Mouse (Mus musculus) layer of hippocampus, adult 18-20 months (tissue): Measurements from ENCODE around the gene Atm. TPM values are rescaled to one million over a fixed set of nuclear protein-coding genes. Genes with fewer than 3 reads are reported as not detected.

Source experiments
- DNase-seq, 2 experiments: peaks; one replicate each; pipeline ENCODE4 v3.0.0; 2022; ENCODE audit warnings: low spot score in 2 of 2
- long read RNA-seq: library from polyadenylated mRNA; stranded (forward); transcript quantifications from one replicate; pipeline ENCODE4 v2.0.0, GENCODE M21; 2021
- total RNA-seq, 2 experiments: library from RNA; stranded (reverse); gene quantifications; 2 replicates each; pipeline ENCODE4 v1.2.3; 2021

The Atm gene
- total RNA-seq, result 10 to 100 TPM; 19.8 to 22.0 TPM
- long read RNA-seq, partial matches to known transcripts, result 1 of 3 reads
- long read RNA-seq, other reads (novel, unspliced or antisense), result 2 of 3 reads

DNA sequence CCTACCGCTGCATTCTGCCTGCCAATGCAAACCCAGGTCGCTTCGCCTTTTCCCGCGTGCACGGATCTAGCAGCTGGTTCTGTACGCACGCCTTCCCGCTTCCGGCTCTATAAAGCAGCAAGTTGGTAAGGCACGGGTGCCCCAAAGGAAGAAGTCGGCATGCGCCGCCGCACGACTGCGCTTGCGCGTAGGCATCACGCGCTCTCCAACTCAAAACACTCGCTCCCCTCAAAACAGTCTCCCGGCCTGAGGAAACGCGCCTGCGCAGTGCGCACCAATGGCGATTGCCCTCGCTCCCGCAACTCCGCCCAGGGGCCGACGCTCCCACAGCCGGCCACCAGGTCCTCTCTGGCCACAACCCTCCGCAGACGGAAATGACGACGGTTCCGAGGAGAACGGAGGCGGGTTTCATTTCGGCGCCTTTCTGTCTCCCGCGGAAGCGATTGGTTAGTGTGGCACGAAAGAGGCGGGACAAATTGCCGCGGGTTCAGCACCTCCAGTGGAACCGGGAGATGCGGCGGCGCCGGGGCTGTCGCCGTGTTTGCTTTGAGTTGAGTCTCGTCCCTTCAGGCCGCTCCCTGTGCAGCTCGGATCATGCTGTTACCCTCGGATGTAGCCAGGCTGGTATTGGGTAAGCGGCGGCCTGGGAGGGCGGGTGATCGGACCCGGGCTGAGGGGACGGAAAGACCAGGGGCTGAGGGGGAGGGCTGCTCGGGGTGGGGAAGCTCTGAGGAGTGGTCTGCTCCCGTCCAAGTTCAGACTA lies at the start of gene Atm, which contains the start of gene Npat:
Gene Atm (minus strand): TSS at position 183 of the 763 bp plus-strand sequence.
Gene Npat (plus strand): TSS at position 490 of the 763 bp plus-strand sequence.
- peak; percentile 100 for DNase-seq

- DNase-seq, result no peak
Measured at GRCm38 (mm10) chr9:53581870-53582269, 45.3 kb upstream of the Atm start.

GRCm38 (mm10) chr9:53575721-53576120 lies 39.2 kb upstream of the Atm start:
- no peak for DNase-seq

GRCm38 (mm10) chr9:53572516-53573307 lies 36.2 kb upstream of the Atm start:
- DNase-seq, result no peak

- DNase-seq, result peak in 1 of 2 experiments; percentile 62
Measured at GRCm38 (mm10) chr9:53570662-53571061, 34.1 kb upstream of the Atm start.

DNA sequence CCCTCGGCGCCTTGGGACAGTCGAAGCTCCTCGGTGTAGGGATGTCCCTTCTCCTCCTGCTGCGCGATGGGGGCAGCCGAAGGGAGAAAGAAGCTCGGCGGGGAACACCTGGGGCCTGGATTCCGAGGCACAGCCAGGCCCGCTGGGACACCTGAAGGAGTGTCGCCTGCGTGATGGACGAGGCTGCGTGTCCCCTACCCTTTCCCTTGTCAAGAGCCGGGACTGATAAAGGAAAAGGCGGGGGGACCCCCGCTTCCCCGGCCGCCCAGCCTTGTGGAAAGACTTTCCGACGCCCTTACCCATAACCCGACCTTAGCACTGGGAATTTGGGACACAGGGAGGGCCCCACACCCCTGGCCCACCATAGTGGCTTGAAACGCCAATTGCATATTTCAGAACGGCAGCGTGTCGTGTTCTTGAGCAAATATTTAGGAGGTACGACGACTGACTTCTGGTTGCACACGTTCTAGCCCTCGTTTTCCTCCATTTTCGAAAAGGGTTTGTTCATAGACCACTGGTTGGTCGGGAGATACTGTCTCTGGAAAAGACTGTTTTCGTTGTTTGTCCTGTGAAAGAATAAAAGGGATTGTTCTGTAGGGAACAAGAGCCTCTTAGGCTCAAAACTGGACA lies 911 bp upstream of the Atm start:
- peak in 1 of 2 experiments; percentile 5 for DNase-seq

DNA sequence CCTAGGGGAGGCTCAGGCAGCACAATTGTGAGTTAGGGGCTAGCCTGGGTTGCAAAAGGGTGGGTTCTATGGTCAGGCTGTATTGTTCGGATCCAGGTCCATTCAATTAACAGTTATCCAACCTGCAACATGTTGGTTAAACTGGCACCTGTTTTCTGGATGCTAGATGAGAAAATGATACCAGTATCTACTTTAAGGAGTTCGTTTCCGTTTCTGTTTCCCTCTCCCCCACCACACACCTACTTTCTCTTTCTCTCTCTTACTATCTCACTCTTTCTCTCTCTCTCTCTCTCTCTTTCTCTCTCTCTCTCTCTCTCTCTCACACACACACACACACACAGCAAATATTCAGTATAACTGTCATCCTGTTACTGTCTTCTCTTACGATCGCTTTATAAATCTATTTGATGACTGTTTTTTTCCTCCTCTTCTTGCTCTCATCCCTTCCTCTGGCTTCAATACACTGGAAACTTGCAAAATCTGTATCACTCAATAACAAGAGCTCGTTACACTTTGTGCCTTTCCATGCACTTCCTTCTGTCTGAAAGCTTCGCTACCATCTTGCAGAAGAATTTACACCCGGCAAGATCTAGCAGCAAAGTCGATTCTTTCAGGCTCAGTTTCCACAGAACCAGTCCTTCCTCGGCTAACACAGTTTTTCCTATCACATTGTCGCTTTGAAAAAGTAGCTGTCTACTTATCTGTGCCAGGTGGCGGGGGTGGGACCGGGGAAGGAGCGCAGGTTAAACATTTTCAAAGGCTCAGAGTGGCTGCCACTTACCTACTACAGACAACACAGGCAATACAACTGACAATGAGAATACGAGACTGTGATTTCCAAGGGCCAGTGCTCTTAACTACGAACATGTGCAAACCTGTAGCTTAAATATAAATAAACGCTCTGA lies 872 bp downstream of the Atm start:
- DNase-seq, result peak in 1 of 2 experiments; percentile 10

DNA sequence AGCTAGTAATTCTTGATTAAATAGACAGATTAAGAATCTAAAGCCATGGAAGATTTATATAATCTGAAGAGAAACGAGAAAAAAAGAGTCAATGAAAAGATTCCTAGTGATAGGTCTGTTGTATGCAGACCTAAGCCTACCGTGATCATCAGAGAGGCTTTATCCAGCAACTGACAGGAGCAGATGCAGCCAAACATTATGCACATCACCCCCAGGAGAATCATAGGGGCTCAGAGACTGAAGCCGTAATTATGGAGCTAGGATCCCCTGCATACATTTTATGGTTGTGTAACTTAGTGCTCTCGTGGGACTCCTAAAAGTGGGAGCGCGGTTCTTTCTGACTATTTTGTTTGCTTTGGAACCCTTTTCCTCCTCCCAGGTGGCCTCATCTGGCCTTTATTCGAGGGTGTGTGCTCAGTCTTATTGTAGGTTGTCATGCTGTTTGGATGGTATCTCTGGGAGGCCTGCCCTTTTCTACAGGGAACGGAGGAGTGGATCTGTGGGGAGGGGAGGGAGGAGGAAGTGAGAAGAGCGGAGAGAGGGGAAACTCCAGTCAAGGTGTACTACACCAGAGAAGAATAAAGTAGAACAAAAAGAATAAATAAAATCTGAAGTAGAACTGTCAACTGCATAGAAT lies 19.0 kb downstream of the Atm start:
- no peak for DNase-seq

DNA sequence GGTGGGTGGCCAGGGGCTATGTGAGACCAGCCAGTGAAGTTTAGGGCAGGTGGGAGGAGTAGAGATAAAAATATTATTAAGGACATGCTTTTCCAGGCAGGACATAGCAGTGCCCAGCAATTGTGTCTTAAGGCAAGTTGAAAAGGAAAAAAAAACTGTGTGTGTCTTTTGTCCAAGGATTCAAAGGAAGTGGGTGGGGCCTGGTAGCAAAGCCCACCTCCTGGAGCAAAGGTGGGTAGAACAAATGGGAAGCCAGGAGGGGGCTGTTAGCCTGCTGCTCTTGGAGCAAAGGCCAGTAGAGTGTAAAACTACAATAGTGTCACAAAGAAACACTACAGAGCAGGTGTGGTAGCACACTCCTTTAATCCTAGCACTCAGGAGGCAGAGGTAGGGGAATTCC lies 22.4 kb downstream of the Atm start:
- DNase-seq, result no peak

DNA sequence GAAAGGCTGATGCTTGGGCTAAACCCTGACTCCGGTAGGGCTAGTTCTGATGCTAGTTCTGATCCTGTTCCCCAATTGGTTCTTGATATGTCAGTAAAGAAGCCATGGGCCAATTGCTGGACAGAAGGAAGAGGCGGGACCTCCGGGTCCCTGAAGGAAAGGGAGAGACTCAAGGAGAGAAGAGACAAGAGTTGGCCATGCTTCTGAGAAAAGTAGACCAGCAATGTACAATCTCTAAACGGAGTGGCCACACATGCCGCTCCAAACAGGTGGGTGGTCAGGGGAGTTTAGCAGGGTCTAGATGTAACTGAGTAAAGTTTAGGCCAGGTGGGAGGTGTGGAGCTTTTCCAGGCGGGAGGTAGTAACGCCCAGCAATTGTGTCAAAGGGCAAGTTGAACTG lies 28.5 kb downstream of the Atm start:
- no peak for DNase-seq

GRCm38 (mm10) chr9:53485886-53486285 lies 50.7 kb downstream of the Atm start:
- no peak for DNase-seq

DNA sequence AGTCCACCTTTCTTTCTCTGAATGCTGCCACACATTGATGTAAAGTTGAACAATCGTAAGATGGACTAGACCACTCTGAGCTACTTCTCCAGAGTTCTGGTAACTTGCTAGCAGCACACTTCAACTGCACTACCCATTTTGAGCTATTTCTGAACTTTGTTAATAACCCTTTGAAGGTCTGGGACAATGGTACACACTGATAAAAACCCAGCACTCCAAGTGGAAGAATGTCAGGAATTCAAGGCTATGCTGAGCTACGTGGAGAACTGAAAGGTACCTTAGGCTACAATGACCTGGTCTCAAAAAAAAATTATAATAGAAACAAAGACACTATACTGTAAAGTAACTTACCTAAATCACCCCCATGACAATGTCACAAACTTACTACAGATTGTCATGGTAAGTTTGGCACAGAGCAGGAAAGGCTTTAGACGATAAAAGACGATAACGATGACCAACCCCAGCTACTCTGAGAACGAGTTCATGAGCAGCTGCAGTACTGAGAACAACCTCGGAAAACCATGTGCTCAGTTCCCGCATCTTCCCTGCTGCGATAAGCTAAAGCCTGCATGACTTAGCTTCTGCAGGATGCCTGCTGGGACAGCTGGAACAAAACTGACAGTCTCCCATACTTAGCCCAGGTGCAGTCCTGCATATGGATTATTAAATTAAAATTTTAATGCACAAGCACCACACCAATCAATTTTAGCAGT lies 63.6 kb downstream of the Atm start:
- no peak for DNase-seq

GRCm38 (mm10) chr9:53452038-53452437 lies 84.5 kb downstream of the Atm start:
- no peak for DNase-seq

DNA sequence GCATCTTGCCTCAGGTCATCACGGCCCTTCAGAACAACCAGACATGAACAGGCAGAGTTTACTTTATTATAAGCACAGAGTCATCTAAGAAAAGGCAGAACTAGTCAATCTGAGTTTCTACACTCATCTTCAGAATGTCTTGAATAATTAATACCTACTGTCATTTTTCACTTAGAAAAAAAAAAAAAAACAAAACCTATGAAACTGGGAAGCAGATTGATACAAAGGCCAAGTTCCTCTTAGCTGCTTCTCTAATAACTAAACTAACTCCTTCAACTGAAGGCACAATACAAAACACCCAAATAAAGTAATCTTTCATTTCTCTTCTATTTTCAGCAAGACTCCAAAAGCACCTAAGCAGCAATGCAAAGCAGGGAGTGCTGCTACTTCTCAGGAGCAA lies 85.9 kb downstream of the Atm start:
- DNase-seq, result no peak

- no peak for DNase-seq
Measured at GRCm38 (mm10) chr9:53435830-53436570, 100.5 kb downstream of the Atm start.

DNA sequence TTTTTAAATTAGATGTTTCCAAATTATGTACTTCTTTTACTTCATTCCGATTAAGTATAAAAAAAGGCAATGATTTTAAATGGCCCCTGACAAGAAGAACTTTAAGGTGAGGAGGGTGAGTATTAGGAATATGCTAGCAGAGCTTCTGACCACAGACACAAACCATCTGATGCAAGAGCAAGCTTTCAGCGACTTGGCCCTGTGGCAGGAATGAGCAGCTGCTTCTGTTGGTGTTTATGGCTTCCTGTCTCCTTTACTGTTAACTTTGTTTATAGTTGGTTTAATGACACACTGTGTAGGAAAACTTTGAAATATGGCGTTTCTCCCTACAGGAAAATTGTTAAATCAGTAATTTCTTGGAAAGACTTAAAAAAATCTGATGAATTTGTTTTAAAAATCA lies 108.9 kb downstream of the Atm start:
- no peak for DNase-seq

GRCm38 (mm10) chr9:53426726-53427125 lies 109.8 kb downstream of the Atm start:
- no peak for DNase-seq

DNA sequence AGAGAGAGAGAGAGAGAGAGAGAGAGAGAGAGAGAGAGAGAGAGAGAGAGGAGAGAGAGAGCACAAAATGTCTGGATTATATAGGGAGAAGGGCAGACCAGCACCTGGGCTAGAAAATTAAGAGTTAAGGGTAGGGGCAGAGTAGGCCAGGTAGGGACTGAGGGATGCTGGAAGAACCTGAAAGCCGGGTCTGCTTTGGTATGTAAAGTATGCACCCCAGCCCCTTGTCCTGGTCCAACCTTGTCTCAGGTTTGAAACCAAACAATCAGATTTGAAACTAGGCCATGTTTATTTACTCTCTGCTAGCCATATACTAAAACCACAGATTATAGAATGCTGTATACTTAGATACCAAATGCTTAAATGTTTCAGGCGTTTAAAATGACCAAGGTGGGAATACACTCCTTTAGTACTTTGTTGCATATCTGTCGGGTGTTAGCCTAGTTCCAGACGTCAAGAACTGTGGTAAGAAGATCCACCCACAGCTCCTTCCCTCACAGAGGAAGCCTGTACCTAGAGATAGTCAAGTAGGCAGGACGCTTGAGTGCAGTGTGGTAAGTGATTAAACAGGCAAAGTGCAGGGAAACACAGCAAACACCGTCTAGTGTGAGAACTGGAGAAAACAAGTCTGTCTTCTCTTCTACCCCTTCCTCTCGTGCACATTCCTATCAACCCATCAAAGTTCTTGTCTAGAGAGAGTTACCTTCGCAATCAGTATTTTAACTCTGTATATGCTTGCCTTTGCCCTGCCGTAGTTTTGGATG lies 114.2 kb downstream of the Atm start:
- no peak for DNase-seq
